Mouse (Mus musculus): ENCODE data around the gene Slc38a7. TPM values are rescaled to one million over a fixed set of nuclear protein-coding genes. Genes with fewer than 3 reads are reported as not detected.

The Slc38a7 gene
- 16.2 and 16.3 TPM in 2 replicates for polyA plus RNA-seq (2015; fragmentation: Nextera tagmentation; extraction: Ambion mirVana)

DNA sequence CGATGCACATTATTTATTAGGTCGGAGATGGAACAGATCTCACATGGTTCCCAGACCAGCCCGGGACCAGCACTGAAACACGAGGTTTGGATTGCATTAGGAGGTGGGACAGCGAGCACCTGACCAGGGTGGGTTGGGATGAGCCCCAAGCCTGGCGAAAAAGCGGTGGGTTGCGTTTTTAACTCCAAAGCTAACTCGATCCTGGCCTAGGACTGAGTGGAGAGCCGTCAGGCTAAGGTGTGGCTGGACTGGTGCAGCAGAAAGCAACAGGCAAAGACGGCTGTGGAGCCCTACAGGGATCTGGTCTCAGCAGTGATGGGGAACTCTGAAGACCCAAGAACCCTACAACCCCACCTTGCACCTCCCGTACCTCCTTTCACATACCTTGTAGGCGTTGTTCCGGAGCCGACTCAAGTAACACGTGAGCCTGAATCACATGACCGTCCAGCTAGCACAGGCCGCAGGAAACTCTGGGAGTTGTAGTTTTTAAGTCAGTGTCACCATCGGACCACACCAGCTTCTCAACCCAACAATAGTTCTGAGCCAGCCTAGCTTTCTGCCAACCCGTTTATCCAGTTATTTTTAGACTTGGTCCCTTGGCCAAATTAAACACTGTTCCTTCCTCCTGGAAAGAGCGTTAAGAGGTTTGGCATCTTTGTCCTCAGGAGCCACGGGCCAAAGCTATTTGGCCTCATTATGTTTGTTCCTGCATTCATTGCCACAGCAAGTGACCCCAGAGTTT is at the start of gene Slc38a7:
TSS of gene Slc38a7 (minus strand) at position 438 of the 742 bp plus-strand sequence.
- peaks cover 11% of the 10 kb centered on the region for H3K4me1 ChIP-seq
- H3K9ac ChIP-seq, result peak within 1 kb of the TSS; percentile 68
- H3K27me3 ChIP-seq, result no peaks in the 10 kb centered on the region
- H3K36me3 ChIP-seq, result peaks cover 5% of the 10 kb centered on the region; the same call in 1 of the 2 replicates
- ATAC-seq (ENCODE audit: insufficient number of reproducible peaks, low FRiP score, low TSS enrichment, low read depth), result peak; percentile 90
- H3K4me2 ChIP-seq, result peak within 1 kb of the TSS; percentile 81
- 11% methylated on average over 22 of the region's 22 CpGs for WGBS
- no peak within 1 kb of the TSS for H3K27ac ChIP-seq
- no peaks in the 10 kb centered on the region for H3K9me3 ChIP-seq
- peak within 1 kb of the TSS; percentile 64 for H3K4me3 ChIP-seq

DNA sequence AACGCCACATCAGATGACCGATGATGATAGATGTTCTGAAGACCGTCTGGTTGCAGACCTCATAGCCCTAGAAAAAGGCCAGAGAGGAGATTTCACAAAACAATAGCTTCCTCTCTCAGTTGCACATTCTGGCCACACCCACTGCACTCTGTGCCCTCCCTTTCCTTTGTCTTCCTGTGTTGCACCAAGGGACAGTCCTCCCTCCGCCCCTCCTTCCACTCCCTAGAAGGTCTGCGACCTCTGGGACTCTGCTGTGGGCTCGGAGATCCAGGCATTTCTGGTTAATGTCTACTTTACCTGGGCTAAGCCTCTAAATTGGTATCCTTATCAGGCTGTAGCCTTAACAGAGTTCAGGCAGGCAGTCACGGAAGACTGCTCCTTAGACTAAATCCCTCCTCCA is 48.5 kb upstream of the Slc38a7 start:
- ATAC-seq (ENCODE audit: insufficient number of reproducible peaks, low FRiP score, low TSS enrichment, low read depth), result no peak
- Histone ChIP-seq H3K27me3 (no peaks in the 10 kb centered on the region), H3K4me1 (no peaks in the 10 kb centered on the region), H3K9ac (no peak overlapping the region), H3K36me3 (no peaks in the 10 kb centered on the region), H3K27ac (no peak overlapping the region), H3K9me3 (no peaks in the 10 kb centered on the region), H3K4me2 (no peak overlapping the region), H3K4me3 (no peak overlapping the region)
- 51% methylated on average over 7 of the region's 7 CpGs for WGBS

DNA sequence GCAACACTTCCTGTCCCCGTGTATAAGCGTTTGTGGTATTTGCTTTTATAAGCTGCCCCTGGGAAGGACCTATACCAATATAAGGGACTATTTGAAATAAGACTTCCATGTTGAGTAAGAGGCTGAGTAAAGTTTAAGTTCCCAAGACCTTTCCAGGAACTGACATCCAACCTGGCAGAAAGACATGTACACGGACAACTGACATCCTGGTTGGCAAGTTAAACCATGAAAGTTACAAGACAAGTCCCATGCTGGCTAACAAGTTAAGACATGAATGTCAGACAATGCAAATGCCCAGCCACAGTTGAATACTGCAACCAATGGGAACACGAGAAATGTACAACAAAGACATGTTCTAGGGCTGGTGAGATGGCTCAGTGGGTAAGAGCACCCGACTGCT is 40.4 kb upstream of the Slc38a7 start:
- Histone ChIP-seq H3K9ac (no peak overlapping the region), H3K4me3 (no peak overlapping the region), H3K27me3 (no peaks in the 10 kb centered on the region), H3K36me3 (no peaks in the 10 kb centered on the region), H3K4me2 (no peak overlapping the region), H3K9me3 (no peaks in the 10 kb centered on the region), H3K4me1 (no peaks in the 10 kb centered on the region), H3K27ac (no peak overlapping the region)
- WGBS, result 74% methylated on average over 5 of the region's 5 CpGs
- ATAC-seq (ENCODE audit: insufficient number of reproducible peaks, low FRiP score, low TSS enrichment, low read depth), result no peak

DNA sequence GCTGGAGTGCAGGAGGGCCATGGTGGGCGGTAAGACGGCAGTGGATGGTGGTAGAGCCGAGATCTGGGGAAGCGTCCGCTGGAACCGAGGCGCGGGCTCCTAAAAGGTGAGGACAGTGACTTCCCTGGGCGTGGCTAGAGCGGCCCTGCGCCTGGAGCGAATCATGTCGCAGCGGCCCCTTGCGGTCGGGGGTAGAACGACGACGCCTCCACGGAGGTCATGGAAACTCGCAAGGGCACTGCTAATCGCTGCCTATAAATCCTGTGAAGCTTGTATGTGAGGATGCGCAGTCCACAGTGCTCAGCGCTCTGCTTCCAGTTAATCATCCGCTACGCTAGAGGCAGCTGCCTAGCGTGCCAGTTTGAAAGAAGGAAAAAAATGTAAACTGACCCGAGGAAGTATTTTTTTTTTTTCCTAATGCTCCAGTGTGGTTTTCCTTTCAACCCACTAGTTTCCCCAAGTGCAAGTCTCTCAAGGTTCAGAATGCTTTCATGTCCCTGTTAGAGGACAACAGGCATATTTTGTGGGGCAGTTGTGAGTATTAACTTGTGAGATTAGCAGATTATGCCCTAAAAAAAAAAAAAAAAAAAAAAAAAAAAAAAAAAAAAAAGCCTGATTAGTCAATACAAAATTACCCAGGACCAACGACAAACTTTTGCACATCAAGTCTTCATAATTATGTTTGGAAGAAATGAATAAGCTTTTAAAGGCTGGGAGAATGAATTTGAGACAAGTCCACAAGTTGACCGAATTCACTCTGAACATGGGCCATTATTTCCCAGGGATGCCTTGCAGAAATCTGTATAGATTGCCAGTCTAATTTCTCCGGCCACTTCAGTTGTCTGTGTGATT is 35.2 kb upstream of the Slc38a7 start, which contains the start of gene Got2:
TSS of gene Got2 (minus strand) at position 263 of the 852 bp plus-strand sequence.
- Histone ChIP-seq H3K27me3 (no peaks in the 10 kb centered on the region), H3K9me3 (no peaks in the 10 kb centered on the region), H3K4me2 (peak within 1 kb of the TSS; percentile 92), H3K27ac (peak within 1 kb of the TSS; percentile 70), H3K4me3 (peak within 1 kb of the TSS; percentile 82), H3K36me3 (no peaks in the 10 kb centered on the region), H3K9ac (peak within 1 kb of the TSS; percentile 63), H3K4me1 (peaks cover 21% of the 10 kb centered on the region)
- WGBS, result 8% methylated on average over 31 of the region's 31 CpGs
- ATAC-seq (ENCODE audit: insufficient number of reproducible peaks, low FRiP score, low TSS enrichment, low read depth), result peak; percentile 56

DNA sequence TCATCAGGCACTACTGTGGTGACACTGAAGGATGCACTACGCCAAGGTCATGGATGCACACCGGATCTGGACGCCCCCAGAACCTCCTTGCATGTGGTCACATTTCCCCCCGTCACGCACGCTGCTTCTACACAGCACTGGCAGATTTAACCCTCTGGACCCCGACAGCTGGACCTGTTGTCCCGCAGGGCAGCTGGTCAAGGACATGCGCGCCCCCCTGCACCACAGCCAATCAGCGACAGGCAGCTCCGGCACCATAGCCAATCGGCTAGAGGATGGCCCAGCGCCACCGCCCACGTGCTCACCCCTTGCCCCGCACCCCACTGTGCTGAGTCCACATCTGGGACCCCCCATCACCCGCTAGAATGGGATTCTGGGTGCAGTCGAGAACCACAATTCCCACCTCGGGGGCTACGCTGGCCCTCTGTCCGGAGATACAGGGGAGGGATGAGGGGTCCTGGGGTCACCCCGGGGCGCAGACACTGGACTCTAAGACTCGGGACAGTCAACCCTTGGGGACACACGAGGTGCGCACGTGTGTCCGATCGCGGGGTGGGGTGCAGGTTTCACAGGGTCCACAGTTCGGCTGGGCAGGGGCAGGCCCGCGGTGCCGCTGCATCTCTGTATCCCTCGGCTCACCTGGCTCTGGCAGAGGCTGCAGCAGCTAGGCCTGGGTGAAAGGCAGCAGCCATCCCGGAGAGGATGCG is 34.4 kb upstream of the Slc38a7 start:
- ATAC-seq (ENCODE audit: insufficient number of reproducible peaks, low FRiP score, low TSS enrichment, low read depth), result peak; percentile 89
- Histone ChIP-seq H3K27me3 (no peaks in the 10 kb centered on the region), H3K9me3 (no peaks in the 10 kb centered on the region), H3K9ac (peak overlapping the region; percentile 63), H3K27ac (peak overlapping the region; percentile 70), H3K4me2 (peak overlapping the region; percentile 92), H3K4me3 (peak overlapping the region; percentile 82), H3K4me1 (peaks cover 21% of the 10 kb centered on the region), H3K36me3 (no peaks in the 10 kb centered on the region)
- WGBS, result under 1% methylated on average over 38 of the region's 38 CpGs

DNA sequence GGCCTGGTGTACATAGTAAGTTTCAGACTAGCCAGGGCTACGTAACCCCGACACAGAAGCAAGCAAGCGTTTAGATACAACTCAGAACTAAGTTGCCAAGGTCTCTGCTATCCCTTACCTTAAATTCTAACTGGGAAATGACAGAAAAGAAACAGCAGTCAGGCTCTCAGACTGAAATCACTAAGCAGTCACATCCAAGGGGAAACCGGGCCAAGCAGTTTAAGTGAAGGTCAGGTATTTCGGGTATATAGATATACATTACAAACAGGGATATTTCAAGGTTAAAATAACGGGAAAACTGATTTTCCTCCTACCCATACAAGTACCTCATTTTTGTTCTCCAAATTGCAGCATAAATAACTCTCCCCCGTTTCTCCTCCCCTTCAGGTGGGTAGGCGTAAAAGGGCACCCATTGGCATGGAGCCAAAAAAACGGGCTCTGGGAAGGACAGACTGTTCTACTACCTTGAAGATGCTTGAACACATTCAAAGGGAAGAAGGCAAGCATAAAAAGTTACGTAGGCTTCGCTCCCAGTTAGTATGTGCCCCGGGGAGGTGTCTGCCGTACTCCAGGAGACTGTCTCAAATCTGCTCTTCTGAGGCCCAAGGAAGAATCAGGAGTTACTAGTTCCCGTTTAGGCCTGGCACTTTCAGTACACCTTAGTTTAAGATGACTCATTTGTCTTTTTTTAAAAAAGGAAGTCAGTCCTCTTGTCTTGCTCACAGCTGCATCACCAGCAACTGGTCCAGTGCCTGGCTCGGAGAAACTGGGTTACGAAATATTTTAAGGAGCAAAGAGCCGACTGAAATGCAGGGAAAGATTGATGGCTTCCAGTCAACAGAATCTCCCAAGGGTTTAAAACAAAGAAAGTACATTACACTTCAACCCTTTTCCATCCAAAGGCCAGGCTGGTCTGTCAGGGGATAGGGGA is 33.6 kb upstream of the Slc38a7 start:
- no peak for ATAC-seq (ENCODE audit: insufficient number of reproducible peaks, low FRiP score, low TSS enrichment, low read depth)
- H3K4me3 ChIP-seq, result peak overlapping the region; percentile 82
- H3K4me1 ChIP-seq, result peaks cover 21% of the 10 kb centered on the region
- no peaks in the 10 kb centered on the region for H3K36me3 ChIP-seq
- 55% methylated on average over 17 of the region's 17 CpGs for WGBS
- peak overlapping the region; percentile 38; the same call in 1 of the 2 replicates for H3K27ac ChIP-seq
- H3K27me3 ChIP-seq, result no peaks in the 10 kb centered on the region
- H3K9me3 ChIP-seq, result no peaks in the 10 kb centered on the region
- H3K4me2 ChIP-seq, result peak overlapping the region; percentile 92
- H3K9ac ChIP-seq, result peak overlapping the region; percentile 63

DNA sequence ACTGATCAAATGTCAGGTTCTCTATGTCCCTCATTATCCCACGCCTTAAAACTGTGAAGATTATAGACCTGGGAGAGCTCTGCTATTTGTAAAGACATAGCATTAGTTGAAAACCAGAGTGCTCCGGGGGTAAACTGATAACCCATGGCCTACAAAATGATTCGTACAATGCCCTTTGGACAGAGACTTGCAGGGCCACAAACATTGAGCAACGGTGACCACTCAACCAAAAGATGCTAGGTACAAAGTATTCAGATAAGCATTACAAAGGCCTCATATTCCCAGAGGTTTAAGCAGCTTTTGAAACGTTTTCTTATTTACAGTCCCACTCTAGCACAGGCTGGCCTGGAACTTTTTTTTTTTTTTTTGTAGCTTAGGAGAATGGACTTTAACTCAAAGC is 32.6 kb upstream of the Slc38a7 start:
- H3K4me3 ChIP-seq, result no peak overlapping the region
- no peak overlapping the region for H3K9ac ChIP-seq
- H3K4me1 ChIP-seq, result peaks cover 21% of the 10 kb centered on the region
- H3K9me3 ChIP-seq, result no peaks in the 10 kb centered on the region
- no peak overlapping the region for H3K4me2 ChIP-seq
- H3K36me3 ChIP-seq, result no peaks in the 10 kb centered on the region
- ATAC-seq (ENCODE audit: insufficient number of reproducible peaks, low FRiP score, low TSS enrichment, low read depth), result no peak
- no peak overlapping the region for H3K27ac ChIP-seq
- no peaks in the 10 kb centered on the region for H3K27me3 ChIP-seq
- WGBS, result 72% methylated on average over 5 of the region's 5 CpGs

DNA sequence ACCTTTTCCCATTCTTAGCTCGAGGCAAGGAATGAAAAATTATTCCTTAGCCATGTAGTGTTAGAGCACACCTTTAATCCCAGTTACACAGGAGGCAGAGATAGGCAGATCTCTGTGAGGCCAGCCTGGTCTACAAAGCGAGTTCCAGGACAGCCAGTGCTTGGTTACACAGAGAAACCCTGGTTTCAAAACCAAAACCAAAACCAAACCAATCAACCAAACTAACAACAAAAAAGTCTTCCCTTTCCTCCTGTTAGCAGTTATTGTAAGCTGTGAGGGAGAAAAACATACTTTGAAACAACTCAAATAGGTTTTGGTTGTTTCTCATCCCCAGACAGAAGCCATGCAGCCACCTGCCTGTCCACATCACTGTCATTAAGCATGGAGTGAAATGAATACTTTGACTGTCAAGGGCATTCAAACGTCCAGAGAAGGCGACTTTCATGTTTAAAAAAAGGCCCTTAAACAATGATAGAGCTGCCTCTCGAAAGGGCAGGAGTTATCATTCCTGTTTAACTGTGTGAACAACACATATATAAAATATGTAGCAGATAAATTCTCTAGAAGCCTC is 32.0 kb upstream of the Slc38a7 start:
- H3K36me3 ChIP-seq, result no peaks in the 10 kb centered on the region
- H3K27ac ChIP-seq, result no peak overlapping the region
- no peak overlapping the region for H3K9ac ChIP-seq
- H3K27me3 ChIP-seq, result no peaks in the 10 kb centered on the region
- H3K4me3 ChIP-seq, result no peak overlapping the region
- WGBS, result 74% methylated on average over 5 of the region's 5 CpGs
- no peaks in the 10 kb centered on the region for H3K9me3 ChIP-seq
- ATAC-seq (ENCODE audit: insufficient number of reproducible peaks, low FRiP score, low TSS enrichment, low read depth), result no peak
- no peak overlapping the region for H3K4me2 ChIP-seq
- peaks cover 21% of the 10 kb centered on the region for H3K4me1 ChIP-seq

DNA sequence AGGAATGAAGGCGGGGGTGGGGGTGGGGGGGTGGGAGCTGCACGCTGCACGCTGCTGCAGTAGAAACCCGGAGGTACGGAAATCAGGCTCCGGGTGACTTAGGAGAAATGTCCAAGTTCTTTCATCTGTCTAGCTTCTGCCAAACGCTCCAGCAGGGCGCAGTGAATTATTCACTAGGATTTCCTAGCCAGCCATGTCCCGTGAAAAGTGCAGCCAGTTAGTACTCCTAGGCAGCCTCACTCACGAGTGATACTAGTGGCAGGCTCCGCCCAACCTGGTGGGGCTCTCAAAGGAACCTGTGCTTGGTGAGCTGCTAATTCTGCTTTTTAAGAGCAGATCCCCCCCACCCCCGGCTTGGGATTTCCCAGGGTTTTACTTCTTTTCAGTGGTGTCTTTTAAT is 31.2 kb upstream of the Slc38a7 start:
- Histone ChIP-seq H3K4me3 (no peak overlapping the region), H3K9ac (no peak overlapping the region), H3K27ac (no peak overlapping the region), H3K27me3 (no peaks in the 10 kb centered on the region), H3K4me2 (no peak overlapping the region), H3K36me3 (no peaks in the 10 kb centered on the region), H3K4me1 (peaks cover 21% of the 10 kb centered on the region), H3K9me3 (no peaks in the 10 kb centered on the region)
- 72% methylated on average over 12 of the region's 12 CpGs for WGBS
- ATAC-seq (ENCODE audit: insufficient number of reproducible peaks, low FRiP score, low TSS enrichment, low read depth), result no peak

DNA sequence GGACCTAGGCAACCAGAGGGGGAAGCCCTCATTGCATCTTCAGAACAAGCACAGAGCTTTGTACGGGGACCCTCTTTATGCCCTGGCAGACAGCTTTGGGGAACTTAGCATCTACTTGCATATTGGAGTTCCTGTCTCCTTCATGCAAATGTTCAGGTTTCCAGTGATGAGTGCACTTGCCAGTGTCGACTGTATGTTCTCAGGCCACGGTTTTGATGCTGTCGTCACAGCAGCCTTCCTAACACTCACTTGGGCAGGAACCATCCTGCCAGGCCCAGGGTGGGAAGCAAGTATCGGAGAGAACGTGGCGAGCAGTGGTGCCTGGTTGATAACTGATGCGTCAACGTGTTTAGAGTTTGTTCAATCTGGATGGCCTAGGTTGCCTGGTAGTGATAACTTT is 28.9 kb upstream of the Slc38a7 start:
- 89% methylated on average over 9 of the region's 9 CpGs for WGBS
- H3K36me3 ChIP-seq, result peaks cover 3% of the 10 kb centered on the region; the same call in 1 of the 2 replicates

More for the DNA sequence above, 28.9 kb upstream of the Slc38a7 start:
- Histone ChIP-seq H3K27me3 (no peaks in the 10 kb centered on the region), H3K4me2 (no peak overlapping the region), H3K9ac (no peak overlapping the region), H3K4me3 (no peak overlapping the region), H3K4me1 (peaks cover 19% of the 10 kb centered on the region), H3K9me3 (no peaks in the 10 kb centered on the region), H3K27ac (no peak overlapping the region)
- no peak for ATAC-seq (ENCODE audit: insufficient number of reproducible peaks, low FRiP score, low TSS enrichment, low read depth)

Measured in limb, embryonic 15.5 days (tissue).